Mouse (Mus musculus) ES-E14 (cell line): ENCODE data around the gene Rps19bp1. TPM values are rescaled to one million over a fixed set of nuclear protein-coding genes. Genes with fewer than 3 reads are reported as not detected.

ENCODE experiments used
- DNase-seq: peaks from one replicate; pipeline ENCODE4 v3.0.0-alpha.2; 2013; ENCODE audit warnings: low read depth, low spot score
- H3K27ac ChIP-seq: 2 replicates; pipeline ENCODE4 v1.5.1; 2012; ENCODE audit warnings: low read depth, mild to moderate bottlenecking, low read length, moderate library complexity, mixed read lengths; ENCODE audit not compliant: poor library complexity, insufficient read depth, severe bottlenecking
- H3K36me3 ChIP-seq: 2 replicates; pipeline ENCODE4 v1.6.1; 2012; ENCODE audit warnings: mild to moderate bottlenecking, low read length, moderate library complexity, mixed read lengths; ENCODE audit not compliant: control insufficient read depth, poor library complexity, insufficient read depth, severe bottlenecking
- H3K4me1 ChIP-seq, 2 experiments: fragments of 150-350 bp in 1 of 2; sonication (generic) in 1 of 2; 2 replicates each; pipeline ENCODE4 v1.6.1; 2012; ENCODE audit warnings: low read length in 2 of 2, mild to moderate bottlenecking in 1 of 2, mixed read lengths in 1 of 2; ENCODE audit not compliant: control insufficient read depth in 2 of 2, insufficient read depth in 2 of 2, poor library complexity in 1 of 2
- H3K4me3 ChIP-seq, 2 experiments: fragments of 150-350 bp in 1 of 2; sonication (generic) in 1 of 2; 2 replicates each; pipeline ENCODE4 v1.5.1; 2012; ENCODE audit warnings: low read length in 2 of 2, low read depth in 1 of 2, mild to moderate bottlenecking in 1 of 2, mixed read lengths in 1 of 2; ENCODE audit not compliant: insufficient read depth in 1 of 2, poor library complexity in 1 of 2, severe bottlenecking in 1 of 2
- H3K9ac ChIP-seq: 2 replicates; pipeline ENCODE4 v1.6.1; 2012; ENCODE audit warnings: low read depth, mild to moderate bottlenecking, low read length, mixed read lengths; ENCODE audit not compliant: poor library complexity, insufficient read depth, severe bottlenecking
- H3K9me3 ChIP-seq: fragments of 150-350 bp; sonication (generic); 2 replicates; pipeline ENCODE4 v1.6.1; 2012; ENCODE audit warnings: low read depth, mild to moderate bottlenecking, low read length; ENCODE audit not compliant: control insufficient read depth, insufficient read depth
- CHD2 ChIP-seq: IDR thresholded peaks from 2 replicates; pipeline ENCODE4 v1.6.1; 2014; ENCODE audit warnings: mild to moderate bottlenecking, low read depth, low read length, inconsistent platforms
- HCFC1 ChIP-seq: IDR thresholded peaks from 2 replicates; pipeline ENCODE4 v1.6.1; 2012; ENCODE audit warnings: low read length, inconsistent platforms, borderline replicate concordance; ENCODE audit not compliant: insufficient read depth
- MAFK ChIP-seq: IDR thresholded peaks from 2 replicates; pipeline ENCODE4 v1.6.1; 2014; ENCODE audit warnings: mild to moderate bottlenecking, low read depth, low read length, inconsistent platforms; ENCODE audit not compliant: insufficient read depth
- ZC3H11A ChIP-seq: IDR thresholded peaks from 2 replicates; pipeline ENCODE4 v1.6.1; 2012; ENCODE audit warnings: low read depth, mild to moderate bottlenecking, inconsistent platforms, low read length, borderline replicate concordance
- ZNF384 ChIP-seq: IDR thresholded peaks from 2 replicates; pipeline ENCODE4 v1.6.1; 2012; ENCODE audit warnings: low read depth, low read length, inconsistent platforms
- in situ Hi-C, 2 experiments: fragments of 600-800 bp; cut with MboI; formaldehyde crosslinking; loops; one replicate each; pipeline ENCODE4 v1.15.1; 2025; ENCODE audit warnings: low sequenced_read_pairs in 2 of 2, inconsistent platforms in 1 of 2; ENCODE audit not compliant: unreplicated experiment in 2 of 2
- total RNA-seq: library from RNA; depleted of rRNA; stranded (reverse); fragments of 300-350 nt; gene quantifications from 2 replicates; pipeline ENCODE4 v1.2.3, GENCODE M21; 2012

Rps19bp1 gene
- total RNA-seq, 1 experiment = 59.4 TPM

DNA sequence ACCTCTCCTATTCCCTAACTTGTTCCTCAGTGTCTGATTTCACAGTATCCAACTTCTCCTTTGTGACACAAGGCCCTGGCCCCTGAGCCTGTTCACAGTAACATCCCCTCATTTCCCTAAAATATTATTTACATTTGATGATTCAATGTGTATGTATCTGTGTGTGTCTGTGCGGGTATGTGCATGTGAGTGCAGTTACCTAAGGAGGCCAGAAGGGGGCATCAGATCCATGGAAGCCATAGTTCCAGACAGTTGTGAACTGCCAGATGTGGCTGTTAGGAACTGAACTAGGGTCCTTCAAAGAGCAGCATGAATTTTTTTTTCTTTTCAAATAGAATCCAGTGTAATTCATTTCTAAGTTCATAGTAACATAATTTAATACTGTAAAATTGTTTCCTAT is 33.0 kb upstream of the Rps19bp1 start:
- in situ Hi-C loops = no loop called here
- DNase-seq = no peak

DNA sequence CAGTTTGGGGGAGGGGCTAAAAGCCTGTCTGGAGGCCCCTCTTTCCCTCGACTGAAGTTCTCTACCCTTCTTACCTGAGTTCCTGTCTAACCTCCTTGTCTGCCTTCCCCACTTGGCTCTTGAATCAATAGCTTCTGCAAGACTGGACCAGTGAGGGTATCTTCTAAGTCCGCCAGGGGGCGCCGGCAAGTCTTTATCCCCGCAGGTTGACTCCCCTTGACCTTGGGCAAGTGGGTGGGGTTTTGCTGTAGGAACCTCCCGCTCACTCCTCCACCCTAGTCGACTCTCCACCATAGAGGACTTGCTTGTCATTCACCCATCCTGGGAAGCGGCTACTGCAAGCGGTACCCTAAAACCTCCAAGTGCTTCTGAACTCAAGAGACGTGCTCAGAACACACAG is 25.3 kb upstream of the Rps19bp1 start:
- no peak for TF ChIP-seq ZNF384
- peak; percentile 30; the same call in 1 of the 2 replicates for TF ChIP-seq ZC3H11A
- H3K27ac ChIP-seq = no peak overlapping the region
- in situ Hi-C loops = no loop called here
- H3K4me3 ChIP-seq = peak overlapping the region in 1 of 2 experiments; percentile 41; a peak in 1 of 4 replicates
- DNase-seq = peak; percentile 97
- no peak overlapping the region; the same call in 1 of the 2 replicates for H3K9ac ChIP-seq
- H3K9me3 ChIP-seq = no peaks in the 10 kb centered on the region
- peaks cover 0 to 5% of the 10 kb centered on the region in 2 experiments; a peak in 2 of 4 replicates for H3K4me1 ChIP-seq
- H3K36me3 ChIP-seq = no peaks in the 10 kb centered on the region

More for the DNA sequence above, 33.0 kb upstream of the Rps19bp1 start:
- Histone ChIP-seq H3K9me3 (no peaks in the 10 kb centered on the region), H3K27ac (no peak overlapping the region), H3K9ac (no peak overlapping the region), H3K4me1 (no peaks in the 10 kb centered on the region), H3K4me3 (no peak overlapping the region), H3K36me3 (no peaks in the 10 kb centered on the region)
- TF ChIP-seq ZC3H11A (peak; percentile 35; the same call in 1 of the 2 replicates), CHD2 (no peak)

- H3K9ac ChIP-seq = no peak overlapping the region
- H3K27ac ChIP-seq = no peak overlapping the region
- no peak for DNase-seq
- H3K4me1 ChIP-seq = peaks cover 0 to 5% of the 10 kb centered on the region in 2 experiments; a peak in 2 of 4 replicates
- TF ChIP-seq CHD2 (no peak), ZC3H11A (no peak)
- H3K4me3 ChIP-seq = peak overlapping the region; percentile 60 to 62; a peak in 2 of 4 replicates
- in situ Hi-C loops = no loop called here
- H3K36me3 ChIP-seq = no peaks in the 10 kb centered on the region
- no peaks in the 10 kb centered on the region for H3K9me3 ChIP-seq
Measured at GRCm38 (mm10) chr15:80288036-80288435, 23.9 kb upstream of the Rps19bp1 start.

GRCm38 (mm10) chr15:80286851-80287415 is 22.8 kb upstream of the Rps19bp1 start, which contains the start of gene Cacna1i:
TSS of gene Cacna1i (plus strand) at chr15:80287238.
- Histone ChIP-seq H3K9ac (peak within 1 kb of the TSS; percentile 64), H3K4me1 (peaks cover 0 to 5% of the 10 kb centered on the region in 2 experiments; a peak in 2 of 4 replicates), H3K27ac (no peak within 1 kb of the TSS), H3K4me3 (peak within 1 kb of the TSS; percentile 60 to 62), H3K9me3 (no peaks in the 10 kb centered on the region), H3K36me3 (no peaks in the 10 kb centered on the region)
- TF ChIP-seq ZC3H11A = no peak
- no peak for TF ChIP-seq ZNF384
- TF ChIP-seq CHD2 = no peak
- in situ Hi-C loops = no loop called here
- no peak for DNase-seq

DNA sequence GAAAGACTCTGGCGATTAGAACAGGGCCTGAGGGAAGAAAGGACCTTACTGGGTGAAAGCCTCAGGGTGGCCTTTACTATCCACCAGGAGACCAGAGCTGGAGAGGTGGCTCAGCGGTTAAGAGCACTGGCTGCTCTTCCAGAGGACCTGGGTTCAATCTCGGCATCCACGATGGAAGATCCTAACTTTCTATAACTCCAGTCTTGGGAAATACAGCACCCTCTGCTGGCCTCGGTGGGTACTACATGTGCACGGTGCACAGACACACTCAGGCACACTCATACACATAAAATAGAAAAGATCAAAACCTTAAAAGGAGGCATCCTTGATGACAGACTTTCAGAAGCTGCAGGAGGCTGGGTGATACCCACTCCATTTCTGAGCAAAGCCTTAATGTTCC is 16.5 kb upstream of the Rps19bp1 start:
- Histone ChIP-seq H3K4me1 (no peaks in the 10 kb centered on the region), H3K9ac (no peak overlapping the region), H3K4me3 (no peak overlapping the region), H3K27ac (no peak overlapping the region), H3K9me3 (no peaks in the 10 kb centered on the region), H3K36me3 (no peaks in the 10 kb centered on the region)
- peak; percentile 70 for DNase-seq
- TF ChIP-seq MAFK = no peak
- TF ChIP-seq ZNF384 = no peak
- TF ChIP-seq HCFC1 = no peak
- TF ChIP-seq ZC3H11A = no peak
- no peak for TF ChIP-seq CHD2
- in situ Hi-C loops = no loop called here
